Mouse (Mus musculus) olfactory bulb, adult 2 months (tissue): ENCODE results near the gene Ppp1r12a.

Experiments used
- CTCF ChIP-seq: fragments of 200-500 bp; IDR thresholded peaks from 2 replicates; pipeline ENCODE4 v1.5.1; 2012; ENCODE audit warnings: low read depth, mild to moderate bottlenecking, low read length, moderate library complexity; ENCODE audit not compliant: insufficient read depth
- POLR2A ChIP-seq: fragments of 200-500 bp; IDR thresholded peaks from 2 replicates; pipeline ENCODE4 v1.6.1; 2012; ENCODE audit warnings: mild to moderate bottlenecking, low read depth, low read length, moderate library complexity; ENCODE audit not compliant: insufficient read depth

DNA sequence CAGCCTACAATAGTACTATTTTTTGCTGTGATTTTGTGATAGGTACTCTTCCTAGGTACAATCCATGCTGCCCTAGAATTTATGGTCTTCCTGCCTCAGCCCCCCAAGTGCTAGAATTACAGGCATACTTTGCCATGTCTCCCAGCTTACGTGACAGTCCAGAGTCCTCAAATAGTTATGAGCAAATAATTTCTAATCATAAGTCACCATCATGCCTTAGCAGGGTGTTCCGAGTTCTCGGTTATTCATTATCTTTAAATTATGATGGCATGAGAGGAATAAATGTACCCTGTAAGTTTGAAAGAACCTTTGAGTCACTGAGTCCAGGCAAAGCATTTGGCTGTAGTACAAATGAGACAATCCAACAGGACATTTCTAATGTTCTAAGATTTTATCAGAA, 5.9 kb upstream of the Ppp1r12a start:
- TF ChIP-seq CTCF (no peak), POLR2A (no peak)
